Mouse (Mus musculus) megakaryocyte, embryonic 14.5 days (primary cell): ENCODE measurements around the gene Slc26a11.

Experiments
- FLI1 ChIP-seq: IDR thresholded peaks from 2 replicates; pipeline ENCODE4 v1.6.1; 2012; ENCODE audit warnings: low read length, inconsistent platforms, mixed read lengths
- GATA1 ChIP-seq: IDR thresholded peaks from 3 replicates; pipeline ENCODE4 v1.6.1; 2012; ENCODE audit warnings: mixed read lengths, low read length, inconsistent platforms, borderline replicate concordance

GRCm38 (mm10) chr11:119381631-119382337 is 26.4 kb downstream of the Slc26a11 start:
- TF ChIP-seq GATA1 (no peak), FLI1 (no peak)
